Mouse (Mus musculus) hindbrain, embryonic 14.5 days (tissue): Measurements from ENCODE around the gene Fkbp2. TPM values are rescaled to one million over a fixed set of nuclear protein-coding genes. Genes with fewer than 3 reads are reported as not detected.

Source experiments
- ATAC-seq: fragments of 200-750 bp; cut with Nextera tagmentation; 2 replicates; pipeline ENCODE4 v1.8.0; 2017; ENCODE audit warnings: moderate number of reproducible peaks, mild to moderate bottlenecking, moderate TSS enrichment, moderate library complexity; ENCODE audit not compliant: low FRiP score
- DNase-seq: peaks from one replicate; pipeline ENCODE4 v3.0.0-alpha.2; 2015; ENCODE audit warnings: low spot score
- H3K27ac ChIP-seq: fragments of 300-500 bp; sonication (generic); 2 replicates; pipeline ENCODE4 v1.5.1; 2014; ENCODE audit warnings: mild to moderate bottlenecking, moderate library complexity
- H3K27me3 ChIP-seq: fragments of 300-500 bp; sonication (generic); 2 replicates; pipeline ENCODE4 v1.6.1; 2014; ENCODE audit warnings: mild to moderate bottlenecking, low read length, mixed read lengths; ENCODE audit not compliant: control insufficient read depth, insufficient read depth
- H3K36me3 ChIP-seq: fragments of 300-500 bp; sonication (generic); replicated peaks from 2 replicates; pipeline ENCODE4 v1.6.1; 2014; ENCODE audit not compliant: control insufficient read depth, insufficient read depth
- H3K4me1 ChIP-seq: fragments of 300-500 bp; sonication (generic); replicated peaks from 2 replicates; pipeline ENCODE4 v1.6.1; 2014; ENCODE audit warnings: antibody characterized with exemption, low read length, mixed read lengths; ENCODE audit not compliant: control insufficient read depth, insufficient read depth
- H3K4me2 ChIP-seq: fragments of 300-500 bp; sonication (generic); replicated peaks from 2 replicates; pipeline ENCODE4 v1.6.1; 2014; ENCODE audit warnings: mild to moderate bottlenecking, moderate library complexity
- H3K4me3 ChIP-seq: fragments of 300-500 bp; sonication (generic); replicated peaks from 2 replicates; pipeline ENCODE4 v1.5.1; 2014; ENCODE audit warnings: mild to moderate bottlenecking, low read length
- H3K9ac ChIP-seq: fragments of 300-500 bp; sonication (generic); 2 replicates; pipeline ENCODE4 v1.6.1; 2014
- H3K9me3 ChIP-seq: fragments of 300-500 bp; sonication (generic); 2 replicates; pipeline ENCODE4 v1.6.1; 2016; ENCODE audit warnings: low read length; ENCODE audit not compliant: control insufficient read depth
- WGBS: fragments of 180-500 bp; shearing (Covaris S2); extraction: QIAGEN DNeasy Blood & Tissue Kit; methylation state at CpG from one replicate; pipeline ENCODE4 v1.1.7; 2014; 5-methylcytosine and 5-hydroxymethylcytosine counted together
- polyA plus RNA-seq: library from polyadenylated mRNA; unstranded; fragments of >200 nt; fragmentation: Nextera tagmentation; extraction: Ambion mirVana; gene quantifications from 2 replicates; pipeline ENCODE4 v1.2.1, GENCODE M21; 2014

The Fkbp2 gene
- 99.2 and 101 TPM in 2 replicates for polyA plus RNA-seq

DNA sequence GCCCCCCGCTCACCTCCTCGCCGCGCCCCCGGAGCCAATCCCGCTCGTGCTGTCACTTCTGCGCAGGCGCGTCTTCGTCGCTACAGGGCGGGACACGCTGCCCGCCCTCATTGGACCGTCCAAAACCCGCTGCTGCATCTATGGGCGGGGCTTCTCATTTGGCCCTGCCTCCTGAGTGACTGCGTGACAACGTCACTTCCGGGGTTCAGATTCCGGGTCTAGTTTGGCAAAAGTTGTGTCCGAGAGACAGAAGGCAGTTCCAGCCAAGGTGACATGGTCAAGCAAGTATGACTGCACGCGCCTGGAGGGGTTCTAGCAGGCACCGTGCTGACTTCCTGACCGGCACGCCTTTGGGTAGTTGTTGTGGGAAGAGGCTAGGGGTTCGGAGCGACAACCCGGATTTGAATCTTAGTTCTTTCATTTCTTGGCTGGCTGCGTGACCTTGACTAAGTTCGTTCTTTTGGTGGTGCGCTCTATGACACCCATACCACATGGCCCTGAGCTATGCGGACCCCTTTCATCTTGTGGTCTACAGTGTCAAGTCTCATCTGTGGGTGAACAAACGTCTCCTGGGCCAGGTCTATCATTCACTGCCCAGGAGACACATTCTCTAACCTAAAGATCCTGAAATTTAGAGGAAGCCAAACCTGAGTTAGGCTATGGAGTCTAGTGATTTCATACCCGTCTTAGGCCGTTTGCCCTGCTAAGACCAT is at the start of gene Fkbp2:
Gene Fkbp2, minus strand, starts transcription at position 121 of the 713 bp plus-strand sequence.
- H3K36me3 ChIP-seq: peaks cover 51% of the 10 kb centered on the region
- H3K9me3 ChIP-seq: no peaks in the 10 kb centered on the region
- peak within 1 kb of the TSS; percentile 93 for H3K27ac ChIP-seq
- DNase-seq (peak; percentile 98), ATAC-seq (peak; percentile 84)
- peak within 1 kb of the TSS; percentile 65 for H3K9ac ChIP-seq
- no peaks in the 10 kb centered on the region for H3K27me3 ChIP-seq
- H3K4me2 ChIP-seq: peak within 1 kb of the TSS; percentile 63
- 2% methylated on average over 37 of the region's 38 CpGs for WGBS
- H3K4me3 ChIP-seq: peak within 1 kb of the TSS; percentile 51
- H3K4me1 ChIP-seq: peaks cover 26% of the 10 kb centered on the region

GRCm38 (mm10) chr19:7029531-7029930 is 49.2 kb upstream of the Fkbp2 start:
- WGBS: 97% methylated on average over 5 of the region's 5 CpGs
- DNase-seq (no peak), ATAC-seq (no peak)
- Histone ChIP-seq H3K4me3 (no peak overlapping the region), H3K4me1 (no peaks in the 10 kb centered on the region), H3K9ac (no peak overlapping the region), H3K27me3 (no peaks in the 10 kb centered on the region), H3K9me3 (no peaks in the 10 kb centered on the region), H3K4me2 (no peak overlapping the region), H3K36me3 (peaks cover 97% of the 10 kb centered on the region), H3K27ac (no peak overlapping the region)

DNA sequence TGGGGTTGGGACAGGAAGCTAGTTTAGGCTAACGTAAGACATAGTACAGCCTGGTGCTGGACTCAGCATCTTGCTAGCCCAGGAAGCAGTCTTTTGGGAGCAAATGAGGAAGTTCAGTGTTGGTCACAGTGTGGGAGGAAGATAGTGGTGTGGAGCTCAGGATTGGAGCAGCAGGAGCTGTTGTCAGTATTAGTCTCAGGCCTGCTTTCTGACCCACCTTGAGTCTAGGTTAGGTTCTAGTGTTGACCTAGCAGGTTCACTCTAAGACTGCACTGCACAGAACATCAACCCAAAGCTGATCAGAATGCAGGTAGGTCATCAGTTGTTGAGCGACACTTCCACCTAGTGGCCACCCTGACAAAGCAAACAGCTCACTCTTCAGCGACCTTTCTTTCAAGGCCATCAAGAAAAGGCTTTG is 39.9 kb upstream of the Fkbp2 start:
- WGBS: 48% methylated on average over 3 of the region's 3 CpGs
- peaks cover 72% of the 10 kb centered on the region for H3K36me3 ChIP-seq

GRCm38 (mm10) chr19:7019191-7019590 is 38.9 kb upstream of the Fkbp2 start, which contains the start of gene Fermt3:
Gene Fermt3 (minus strand): TSS chr19:7019469.
- ATAC-seq: no peak
- WGBS: 91% methylated on average over 5 of the region's 5 CpGs

More for the DNA sequence above, 39.9 kb upstream of the Fkbp2 start:
- Histone ChIP-seq H3K4me2 (no peak overlapping the region), H3K4me1 (no peaks in the 10 kb centered on the region), H3K27me3 (no peaks in the 10 kb centered on the region), H3K4me3 (no peak overlapping the region), H3K27ac (no peak overlapping the region), H3K9ac (no peak overlapping the region), H3K9me3 (no peaks in the 10 kb centered on the region)
- DNase-seq: peak; percentile 61
- ATAC-seq: peak; percentile 70; the same call in 1 of the 2 replicates

DNA sequence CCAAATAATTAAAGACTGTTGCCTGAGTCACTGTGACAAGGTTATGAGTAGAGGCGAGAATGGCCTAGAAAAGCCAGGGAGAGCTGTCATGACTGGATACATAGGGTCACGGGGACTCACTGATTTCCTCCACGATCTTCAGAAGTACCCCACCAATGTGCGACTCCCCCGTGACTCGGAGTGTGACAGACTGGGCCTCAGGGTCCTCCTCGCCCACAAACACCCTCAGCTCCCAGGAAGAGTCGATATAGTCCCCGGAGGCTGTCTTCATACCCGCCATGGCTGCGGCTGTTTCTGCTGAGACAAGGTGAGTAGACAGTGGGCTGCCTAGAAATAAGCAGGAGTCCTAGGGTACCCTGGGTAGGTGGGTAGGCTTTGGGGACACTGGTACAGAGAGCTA is 38.2 kb upstream of the Fkbp2 start:
- H3K36me3 ChIP-seq: peaks cover 55% of the 10 kb centered on the region
- no peak for ATAC-seq

More at GRCm38 (mm10) chr19:7019191-7019590, 38.9 kb upstream of the Fkbp2 start, which contains the start of gene Fermt3:
- Histone ChIP-seq H3K4me2 (no peak within 1 kb of the TSS), H3K9me3 (no peaks in the 10 kb centered on the region), H3K4me1 (no peaks in the 10 kb centered on the region), H3K9ac (no peak within 1 kb of the TSS), H3K36me3 (peaks cover 61% of the 10 kb centered on the region), H3K27ac (no peak within 1 kb of the TSS), H3K27me3 (no peaks in the 10 kb centered on the region), H3K4me3 (no peak within 1 kb of the TSS)
- DNase-seq: no peak

GRCm38 (mm10) chr19:7017541-7018457 is 37.5 kb upstream of the Fkbp2 start:
- Histone ChIP-seq H3K36me3 (peaks cover 48% of the 10 kb centered on the region), H3K4me1 (no peaks in the 10 kb centered on the region), H3K27ac (no peak overlapping the region), H3K4me3 (no peak overlapping the region), H3K9ac (no peak overlapping the region), H3K27me3 (no peaks in the 10 kb centered on the region), H3K4me2 (no peak overlapping the region), H3K9me3 (no peaks in the 10 kb centered on the region)
- WGBS: 92% methylated on average over 12 of the region's 12 CpGs
- ATAC-seq (no peak), DNase-seq (no peak)

More for the DNA sequence above, 38.2 kb upstream of the Fkbp2 start:
- no peaks in the 10 kb centered on the region for H3K27me3 ChIP-seq
- DNase-seq: no peak
- H3K9me3 ChIP-seq: no peaks in the 10 kb centered on the region
- H3K27ac ChIP-seq: no peak overlapping the region
- WGBS: 94% methylated on average over 11 of the region's 11 CpGs
- H3K4me3 ChIP-seq: no peak overlapping the region
- no peaks in the 10 kb centered on the region for H3K4me1 ChIP-seq
- H3K9ac ChIP-seq: no peak overlapping the region
- no peak overlapping the region for H3K4me2 ChIP-seq

DNA sequence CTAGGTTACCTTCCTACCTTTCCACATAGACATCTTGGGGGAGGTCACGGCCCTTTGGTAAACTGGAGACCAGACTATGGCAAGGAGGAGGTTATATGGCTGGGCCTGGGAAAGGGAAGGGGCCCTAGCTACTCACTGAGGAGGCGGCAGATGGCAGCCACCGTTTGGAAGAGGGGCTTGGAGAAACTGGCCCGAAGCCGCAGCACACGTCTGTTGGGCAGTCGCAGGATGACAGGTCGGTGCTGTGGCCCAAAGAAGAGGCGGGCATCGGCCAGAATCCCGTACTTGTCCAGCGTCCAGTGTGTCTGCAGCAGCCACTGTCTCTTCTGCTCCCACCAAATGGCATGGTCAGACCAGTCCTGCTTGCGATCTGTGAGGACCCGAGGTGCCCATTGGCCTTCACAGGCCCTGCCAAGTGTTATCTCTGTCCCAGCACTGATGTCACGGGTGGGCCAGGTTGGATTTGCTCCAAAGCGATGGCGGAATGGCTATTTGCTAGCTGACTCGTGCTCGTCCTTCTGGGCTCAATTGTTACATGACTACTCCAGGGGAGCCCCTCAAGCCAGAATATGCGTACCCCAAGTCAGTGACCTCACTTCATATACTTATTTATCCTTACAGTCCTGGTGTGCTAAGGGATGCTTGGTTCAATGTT is 34.3 kb upstream of the Fkbp2 start:
- Histone ChIP-seq H3K9me3 (no peaks in the 10 kb centered on the region), H3K4me2 (no peak overlapping the region), H3K4me1 (no peaks in the 10 kb centered on the region), H3K27ac (no peak overlapping the region), H3K4me3 (no peak overlapping the region), H3K36me3 (peaks cover 16% of the 10 kb centered on the region), H3K9ac (no peak overlapping the region), H3K27me3 (no peaks in the 10 kb centered on the region)
- DNase-seq (no peak), ATAC-seq (no peak)
- 90% methylated on average over 20 of the region's 20 CpGs for WGBS

GRCm38 (mm10) chr19:7013984-7014383 is 33.7 kb upstream of the Fkbp2 start:
- H3K36me3 ChIP-seq: peaks cover 9% of the 10 kb centered on the region
- H3K9me3 ChIP-seq: no peaks in the 10 kb centered on the region
- H3K4me3 ChIP-seq: no peak overlapping the region
- DNase-seq: no peak
- WGBS: 84% methylated on average over 9 of the region's 9 CpGs
- no peak overlapping the region for H3K9ac ChIP-seq
- no peaks in the 10 kb centered on the region for H3K4me1 ChIP-seq
- H3K27ac ChIP-seq: no peak overlapping the region
- ATAC-seq: no peak
- no peak overlapping the region for H3K4me2 ChIP-seq
- no peaks in the 10 kb centered on the region for H3K27me3 ChIP-seq

GRCm38 (mm10) chr19:7012426-7012825 is 32.1 kb upstream of the Fkbp2 start:
- 77% methylated on average over 4 of the region's 4 CpGs for WGBS

More at GRCm38 (mm10) chr19:7012426-7012825, 32.1 kb upstream of the Fkbp2 start:
- Histone ChIP-seq H3K4me2 (no peak overlapping the region), H3K36me3 (no peaks in the 10 kb centered on the region; the same call in 1 of the 2 replicates), H3K27me3 (no peaks in the 10 kb centered on the region), H3K9me3 (no peaks in the 10 kb centered on the region), H3K27ac (no peak overlapping the region), H3K9ac (no peak overlapping the region), H3K4me3 (no peak overlapping the region), H3K4me1 (no peaks in the 10 kb centered on the region)
- ATAC-seq (no peak), DNase-seq (no peak)
